Mouse (Mus musculus): ENCODE results near the gene Gimap1. TPM values are rescaled to one million over a fixed set of nuclear protein-coding genes. Genes with fewer than 3 reads are reported as not detected.

The Gimap1 gene
- total RNA-seq, 2 experiments from 2014 or later, result 1.4 to 1.9 TPM

Other genes starting within 250 kb of the Gimap1 start
- gene Atp6v0e2, start 201.4 kb upstream of the Gimap1 start, total RNA-seq (2021), result 100 to 1,000 TPM; 440 to 446 TPM
- gene Lrrc61, start 184.3 kb upstream of the Gimap1 start, total RNA-seq (2021), result 10 to 100 TPM; 32.3 to 37.6 TPM
- 10 to 100 TPM; 14.9 to 18.0 TPM for gene Rarres2, start 166.3 kb upstream of the Gimap1 start, total RNA-seq (2021)
- gene Gm45021, start 149.4 kb upstream of the Gimap1 start, total RNA-seq (2021), result not detected
- 10 to 100 TPM; 48.0 to 51.0 TPM for gene Repin1, start 145.2 kb upstream of the Gimap1 start, total RNA-seq (2021)
- gene Gm44965, start 145.1 kb upstream of the Gimap1 start, total RNA-seq (2021), result not detected
- 1 to 10 TPM; 7.1 to 8.2 TPM for gene Zfp775, start 137.0 kb upstream of the Gimap1 start, total RNA-seq (2021)
- gene AI854703, start 112.3 kb upstream of the Gimap1 start, total RNA-seq (2021), result 10 to 100 TPM; 13.4 to 13.6 TPM
- gene Gimap8, start 91.8 kb upstream of the Gimap1 start, total RNA-seq (2021), result under 1 TPM; 0.77 to 0.81 TPM
- 1 to 10 TPM in 1 of 2 experiments, under 1 TPM in 1; 0.48 to 1.1 TPM for gene Gimap9, start 62.9 kb upstream of the Gimap1 start, total RNA-seq (2021)
- gene Gimap4, start 54.5 kb upstream of the Gimap1 start, total RNA-seq (2021), result not detected
- gene Gimap6, start 30.8 kb upstream of the Gimap1 start, total RNA-seq (2021), result 1 to 10 TPM; 4.3 to 4.9 TPM
- 1 to 10 TPM in 1 of 2 experiments, not detected in 1; 1.9 TPM for gene Gm28053, start 20.4 kb upstream of the Gimap1 start, total RNA-seq (2021)
- not detected for gene Gimap7, start 20.4 kb upstream of the Gimap1 start, total RNA-seq (2021)
- gene Gimap5, start 7.1 kb downstream of the Gimap1 start, total RNA-seq (2021), result under 1 TPM; 0.62 to 0.99 TPM
- not detected for gene Gimap3, start 31.8 kb downstream of the Gimap1 start, total RNA-seq (2021)
- gene Tmem176a, start 101.9 kb downstream of the Gimap1 start, total RNA-seq (2021), result 10 to 100 TPM; 32.4 to 36.3 TPM
- 10 to 100 TPM; 58.5 to 61.2 TPM for gene Tmem176b, start 102.4 kb downstream of the Gimap1 start, total RNA-seq (2021)
- gene Aoc1, start 133.8 kb downstream of the Gimap1 start, total RNA-seq (2021), result not detected
- gene 1600015I10Rik, start 190.8 kb downstream of the Gimap1 start, total RNA-seq (2021), result not detected
- gene Doxl2, start 235.9 kb downstream of the Gimap1 start, total RNA-seq (2021), result not detected
- gene Svs1, start 247.8 kb downstream of the Gimap1 start, total RNA-seq (2021), result not detected